Mouse (Mus musculus) brain, embryonic 14.5 days (tissue): ENCODE results near the gene Pitpnm2.

Experiments used
- CTCF ChIP-seq: fragments of 200-500 bp; IDR thresholded peaks from 2 replicates; pipeline ENCODE4 v1.5.1; 2012; ENCODE audit warnings: inconsistent platforms, mild to moderate bottlenecking, moderate library complexity, borderline replicate concordance; ENCODE audit not compliant: insufficient read depth, insufficient read length; ENCODE audit errors: extremely low read depth
- POLR2A ChIP-seq: fragments of 200-500 bp; IDR thresholded peaks from 2 replicates; pipeline ENCODE4 v1.6.1; 2012; ENCODE audit warnings: mild to moderate bottlenecking, inconsistent platforms, borderline replicate concordance; ENCODE audit not compliant: poor library complexity, insufficient read depth, insufficient read length, severe bottlenecking; ENCODE audit errors: extremely low read depth

DNA sequence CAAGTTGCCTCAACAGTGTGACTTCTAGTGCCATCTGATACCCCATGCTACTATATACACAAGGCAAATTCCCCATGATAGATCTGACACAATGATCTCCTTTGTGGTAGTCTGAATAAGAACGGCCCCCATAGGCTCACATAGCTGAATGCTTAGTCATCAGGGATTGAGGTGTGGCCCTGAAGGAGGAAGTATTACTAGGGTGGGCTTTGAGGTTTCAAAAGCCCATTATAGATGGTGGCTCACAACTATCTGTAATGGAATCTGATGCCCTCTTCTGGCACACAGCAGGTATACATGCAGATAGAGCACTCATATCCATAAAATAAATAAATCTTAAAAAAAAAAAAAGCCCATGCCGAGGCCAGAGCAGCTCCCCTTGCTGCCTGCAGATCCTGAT, 9.6 kb upstream of the Pitpnm2 start:
- peak; percentile 14; the same call in 1 of the 2 replicates for TF ChIP-seq CTCF
- TF ChIP-seq POLR2A = no peak
